Mouse (Mus musculus) common myeloid progenitor, adult 5-6 weeks (primary cell): Measurements from ENCODE around the gene Nob1. TPM values are rescaled to one million over a fixed set of nuclear protein-coding genes. Genes with fewer than 3 reads are reported as not detected.
A peak's percentile ranks its signal among the peaks of the same experiment; 100 is the strongest.

Source experiments
- ATAC-seq: replicated peaks from 2 replicates; pipeline ENCODE4 v1.8.0; 2016; ENCODE audit warnings: low read depth, mild to moderate bottlenecking, moderate TSS enrichment, inconsistent platforms; ENCODE audit not compliant: poor library complexity, severe bottlenecking
- total RNA-seq: library from RNA; stranded (forward); fragments of 200-1000, 187-1606 nt; gene quantifications from 2 replicates; pipeline ENCODE4 v1.2.3, GENCODE M21; 2017

Gene Nob1
- total RNA-seq, result 33.9 and 41.5 TPM in 2 replicates

DNA sequence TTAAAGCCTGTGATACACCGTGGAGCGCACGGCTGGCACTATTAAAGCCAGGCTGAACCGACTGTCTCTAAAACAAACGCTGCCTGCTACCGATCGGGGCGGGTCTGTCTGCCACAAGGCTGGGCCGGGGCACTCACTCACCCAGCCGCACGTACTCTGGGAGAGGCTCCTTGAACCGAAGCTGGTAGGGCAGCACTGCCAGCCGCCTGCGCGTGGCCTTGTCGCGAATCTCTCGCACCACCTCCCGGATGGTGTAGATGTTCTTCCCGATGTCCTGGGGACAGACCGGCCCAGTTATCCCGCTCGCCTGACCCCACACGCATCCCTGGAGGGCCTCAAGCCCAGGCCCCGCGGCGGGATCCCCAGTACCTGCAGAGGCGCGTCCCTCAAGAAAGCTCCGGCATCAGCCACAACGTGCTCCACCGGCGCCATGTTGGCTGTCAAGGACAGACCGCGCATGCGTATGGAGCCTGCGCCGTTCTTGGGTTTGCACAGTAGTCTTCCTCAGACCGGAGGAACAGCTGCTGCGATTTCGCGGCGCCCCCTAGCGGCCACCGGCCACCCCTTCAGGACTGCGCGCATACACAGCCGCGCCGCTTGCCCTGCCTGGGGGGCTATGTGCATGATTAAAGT lies at the start of gene Nob1:
Nob1 (minus strand) TSS at position 455 of the 633 bp plus-strand sequence.
- ATAC-seq, result peak; percentile 98

- ATAC-seq, result no peak
Observed at GRCm38 (mm10) chr8:107473369-107473768, 48.5 kb upstream of the Nob1 start.

DNA sequence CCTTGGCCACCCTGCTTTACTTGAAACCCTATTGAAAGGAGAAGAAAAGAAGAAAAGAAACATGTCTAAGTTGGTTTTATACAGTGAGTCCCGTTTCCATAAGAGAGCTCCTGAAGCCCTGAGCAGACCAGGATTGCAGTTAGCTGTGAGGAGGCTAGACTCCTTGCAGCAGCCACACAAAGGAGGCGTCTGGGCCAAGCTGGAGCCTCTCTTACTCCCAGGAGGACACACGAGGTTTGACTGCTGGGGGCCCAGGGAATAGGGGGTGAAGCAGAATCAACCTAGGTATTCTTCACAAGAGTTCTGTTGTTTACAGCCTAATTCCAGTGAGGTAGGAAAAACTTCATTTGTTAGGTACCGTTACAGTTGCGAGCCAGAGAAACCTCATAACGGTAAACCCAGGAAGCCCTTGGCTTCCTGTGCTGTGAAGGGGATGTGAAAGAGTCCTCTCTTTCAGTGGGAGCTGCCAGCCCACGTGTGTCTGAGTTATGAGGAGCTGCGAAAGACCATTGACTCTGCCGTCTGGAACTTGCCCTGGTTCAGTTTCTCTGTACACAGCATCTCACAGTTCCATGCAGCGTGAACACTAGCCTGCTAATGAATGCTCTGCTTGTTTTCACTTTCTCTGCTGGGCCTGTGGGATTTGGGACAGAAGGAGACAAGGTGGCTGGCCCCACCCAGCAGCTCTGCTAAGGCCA lies 47.7 kb upstream of the Nob1 start:
- peak; percentile 84 for ATAC-seq

DNA sequence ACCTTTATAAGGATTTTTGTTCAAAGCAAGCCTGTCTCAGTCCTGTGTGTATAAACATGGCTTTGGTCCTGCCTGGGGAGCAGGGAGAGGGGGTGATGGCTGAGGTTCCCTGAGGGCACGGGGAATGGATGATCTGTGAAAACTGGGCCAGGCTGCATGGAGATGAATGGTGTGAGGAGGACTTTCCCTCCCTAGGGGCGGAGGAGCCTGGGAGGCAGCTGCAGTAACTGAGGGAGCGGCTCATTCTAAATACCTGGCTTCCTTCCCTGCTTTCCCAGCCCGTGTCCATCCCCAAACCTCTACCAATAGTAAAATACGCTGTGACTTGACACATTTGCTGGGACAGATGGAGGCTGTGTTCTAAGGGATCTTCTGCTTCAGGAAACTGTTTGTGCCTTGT lies 45.5 kb upstream of the Nob1 start:
- no peak for ATAC-seq

DNA sequence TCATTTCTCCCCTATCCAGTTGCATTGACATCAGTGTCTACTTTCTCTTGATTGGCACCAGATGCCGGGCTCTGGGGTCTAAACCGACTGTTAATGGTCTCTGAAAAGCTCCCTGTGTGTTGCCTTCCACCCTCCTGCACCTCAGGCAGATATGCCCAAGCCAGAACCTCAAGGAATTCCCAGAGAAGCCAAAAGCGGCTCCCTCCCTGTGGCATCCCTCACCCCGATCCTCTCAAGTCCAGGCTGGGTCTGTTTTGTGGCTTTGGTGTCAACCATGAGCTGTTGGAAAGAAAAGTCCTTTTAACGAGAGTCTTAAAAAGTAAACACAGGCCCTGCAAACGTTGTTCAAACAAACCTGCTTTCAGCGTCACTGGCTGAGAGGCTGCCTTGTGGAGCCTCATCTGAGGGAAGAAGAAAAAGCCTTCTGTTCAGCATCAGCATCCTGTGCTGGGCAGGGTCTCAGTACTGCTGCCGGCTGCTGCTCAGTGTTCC lies 44.0 kb upstream of the Nob1 start:
- no peak for ATAC-seq

GRCm38 (mm10) chr8:107466642-107467041 lies 41.8 kb upstream of the Nob1 start:
- ATAC-seq, result peak; percentile 59; the same call in 1 of the 2 replicates

GRCm38 (mm10) chr8:107465332-107465990 lies 40.6 kb upstream of the Nob1 start:
- ATAC-seq, result peak; percentile 31; the same call in 1 of the 2 replicates

- ATAC-seq, result no peak
Observed at GRCm38 (mm10) chr8:107462423-107462822, 37.6 kb upstream of the Nob1 start.

DNA sequence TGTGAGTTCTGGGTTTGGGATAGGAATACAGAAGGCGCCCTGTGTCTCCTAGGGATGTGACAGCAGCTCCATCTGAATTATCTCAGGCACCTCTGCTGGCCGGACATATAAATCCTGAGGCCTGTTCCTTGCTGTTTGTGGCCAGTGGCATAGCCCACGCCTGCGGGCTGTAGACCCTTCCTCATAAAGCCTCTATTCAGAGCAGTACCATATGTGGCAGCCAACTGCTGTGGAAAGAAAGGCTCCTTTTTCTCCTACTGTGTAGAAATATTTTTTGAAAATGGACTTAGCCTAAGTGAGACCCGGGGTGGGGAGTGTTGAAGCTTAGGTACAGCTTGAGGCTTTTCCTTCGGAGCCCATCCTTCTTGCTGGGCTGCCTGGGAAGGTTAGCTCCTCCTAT lies 33.4 kb upstream of the Nob1 start:
- no peak for ATAC-seq

GRCm38 (mm10) chr8:107457725-107458124 lies 32.9 kb upstream of the Nob1 start:
- ATAC-seq, result no peak

DNA sequence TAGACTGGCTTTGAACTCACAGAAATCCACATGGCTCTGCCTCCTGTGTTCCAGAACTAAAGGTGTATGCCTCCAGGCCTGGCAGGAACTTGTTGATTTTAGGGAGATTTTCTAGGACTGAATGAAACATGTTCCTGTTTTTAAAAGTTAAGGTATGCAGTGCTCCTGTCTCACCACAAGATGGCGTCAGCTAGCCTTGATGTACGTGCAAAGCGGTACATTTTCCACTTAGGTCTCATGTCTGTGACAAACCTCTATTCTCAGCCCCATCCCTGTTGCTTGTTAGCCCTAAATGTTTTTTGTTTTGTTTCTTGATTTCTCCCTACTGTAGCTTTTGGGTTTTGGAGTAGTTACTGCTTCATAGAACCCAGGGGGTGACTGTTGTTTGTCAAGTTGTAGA lies 30.4 kb upstream of the Nob1 start:
- ATAC-seq, result peak; percentile 98

DNA sequence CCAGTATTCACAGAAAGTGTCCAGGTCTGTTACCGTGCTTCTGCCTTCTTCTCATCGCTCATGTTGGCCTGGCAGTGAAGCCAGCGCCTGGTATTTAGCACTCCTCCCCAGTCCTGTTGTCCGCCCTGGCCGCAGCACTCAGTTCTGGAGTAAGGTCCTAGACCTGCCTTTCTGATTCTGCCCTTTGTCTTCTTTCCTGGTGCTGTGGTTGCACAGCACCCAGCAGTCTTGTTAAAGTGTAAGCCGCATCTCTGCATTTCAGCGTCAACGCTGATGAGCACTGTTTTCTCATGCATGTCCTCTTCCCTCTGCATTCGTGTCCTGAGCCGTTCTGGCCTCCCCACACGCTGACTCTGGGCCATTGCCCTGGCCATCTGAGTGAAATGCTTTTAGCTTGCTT lies 28.5 kb upstream of the Nob1 start:
- no peak for ATAC-seq

GRCm38 (mm10) chr8:107451414-107452066 lies 26.7 kb upstream of the Nob1 start:
- no peak for ATAC-seq

- no peak for ATAC-seq
Observed at GRCm38 (mm10) chr8:107449655-107450054, 24.8 kb upstream of the Nob1 start.

- no peak for ATAC-seq
Observed at GRCm38 (mm10) chr8:107449130-107449529, 24.3 kb upstream of the Nob1 start.

DNA sequence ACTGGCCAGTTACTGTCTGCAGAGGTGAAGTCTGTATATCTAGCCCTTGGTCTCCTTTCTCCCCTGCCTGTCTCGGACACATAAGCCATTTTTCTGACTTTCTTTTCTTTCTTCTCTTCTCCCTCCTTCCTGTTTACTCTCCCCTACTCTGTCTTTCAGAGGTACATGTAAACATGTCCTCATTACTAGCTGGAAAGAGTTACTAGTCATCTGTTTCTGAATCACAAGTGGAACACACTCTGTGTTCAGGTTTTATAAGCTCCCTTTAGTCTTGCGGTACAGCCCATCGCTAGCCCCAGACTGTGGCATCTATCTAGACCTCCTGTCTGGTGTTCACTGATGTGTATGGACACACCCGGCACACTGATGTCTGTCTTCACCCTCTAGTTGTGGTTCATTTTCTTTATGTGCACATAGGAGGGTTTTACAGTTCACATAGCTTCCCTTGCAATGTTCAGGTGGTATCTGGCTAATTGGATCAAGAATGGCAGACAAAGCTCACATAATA lies 23.6 kb upstream of the Nob1 start:
- 0 out of 2 replicates have a peak, but pooled peaks have one; percentile 18 for ATAC-seq

- ATAC-seq, result no peak
Observed at GRCm38 (mm10) chr8:107447713-107448112, 22.9 kb upstream of the Nob1 start.

DNA sequence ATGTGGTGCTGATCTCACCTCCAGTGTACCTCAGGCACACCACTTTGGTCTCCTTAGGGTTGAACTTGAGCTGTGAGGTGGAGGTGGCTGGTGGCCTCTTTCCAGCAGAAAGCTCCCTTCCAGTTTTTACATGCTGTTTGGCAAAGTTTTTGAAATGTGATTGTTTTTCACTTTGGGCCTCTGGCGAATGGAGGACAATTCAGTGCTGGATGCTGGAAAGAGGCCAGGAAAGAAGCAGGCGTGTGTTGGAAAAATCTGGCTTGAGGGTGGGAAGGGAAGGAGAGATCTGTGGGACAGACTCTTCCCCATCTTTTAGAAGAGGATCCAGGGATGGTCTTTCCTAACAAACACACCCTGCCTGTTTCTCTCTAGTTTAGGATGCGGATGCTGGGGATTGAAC lies 19.8 kb upstream of the Nob1 start:
- ATAC-seq, result no peak

- ATAC-seq, result no peak
Observed at GRCm38 (mm10) chr8:107439880-107440625, 15.2 kb upstream of the Nob1 start.

GRCm38 (mm10) chr8:107437711-107438110 lies 12.9 kb upstream of the Nob1 start:
- ATAC-seq, result no peak
